Mouse (Mus musculus): ENCODE measurements around the gene Dmd.

GRCm38 (mm10) chrX:84330593-84330992 is 1381.9 kb downstream of the Dmd start:
- TF ChIP-seq POLR2A (IDR thresholded peaks at IDR 0.05; ENCODE audit: insufficient read depth, low read depth, low read length) (no peak), CTCF (IDR thresholded peaks at IDR 0.05; ENCODE audit: insufficient read depth, low read depth, low read length) (no peak)

All from olfactory bulb, adult 2 months (tissue).